Mouse (Mus musculus) layer of hippocampus, postnatal 10 days (tissue): ENCODE measurements around the gene Cbx2. TPM values are rescaled to one million over a fixed set of nuclear protein-coding genes. Genes with fewer than 3 reads are reported as not detected.

Source experiments
- DNase-seq, 2 experiments: peaks; one replicate each; pipeline ENCODE4 v3.0.0; 2021; ENCODE audit warnings: low spot score in 2 of 2
- long read RNA-seq: library from polyadenylated mRNA; stranded (forward); transcript quantifications from one replicate; pipeline ENCODE4 v2.0.0, GENCODE M21; 2023
- total RNA-seq, 2 experiments: library from RNA; stranded (reverse); gene quantifications; 2 replicates each; pipeline ENCODE4 v1.2.3; 2021

Gene Cbx2
- 1 to 10 TPM; 4.7 to 5.0 TPM for total RNA-seq
- long read RNA-seq, partial matches to known transcripts: 0 of 4 reads
- long read RNA-seq, other reads (novel, unspliced or antisense): 1 of 4 reads

- peak; percentile 75 to 89 for DNase-seq
Measured at GRCm38 (mm10) chr11:119022895-119023615, at the start of gene Cbx2. Gene Cbx2, plus strand, starts transcription at chr11:119022962.

DNA sequence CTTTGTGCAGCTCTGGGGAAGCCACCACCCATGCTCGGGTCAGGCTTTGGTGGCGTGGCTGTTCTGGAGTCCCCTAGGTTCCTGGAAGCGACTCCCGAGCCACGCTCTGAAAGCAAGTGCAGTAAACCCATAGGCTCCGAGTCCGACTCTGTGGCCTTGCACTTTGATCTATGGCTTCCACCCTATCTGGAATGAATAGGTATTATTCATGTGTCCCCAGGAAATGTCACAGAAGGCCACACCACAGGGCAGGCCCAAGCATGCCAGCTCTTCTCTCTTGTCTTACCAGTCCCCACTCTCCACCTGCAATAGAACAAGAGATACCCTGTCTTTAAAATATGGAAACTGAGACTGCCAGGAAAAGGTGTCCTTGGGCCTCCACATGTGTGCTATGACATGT, 48.4 kb upstream of the Cbx2 start:
- no peak for DNase-seq

DNA sequence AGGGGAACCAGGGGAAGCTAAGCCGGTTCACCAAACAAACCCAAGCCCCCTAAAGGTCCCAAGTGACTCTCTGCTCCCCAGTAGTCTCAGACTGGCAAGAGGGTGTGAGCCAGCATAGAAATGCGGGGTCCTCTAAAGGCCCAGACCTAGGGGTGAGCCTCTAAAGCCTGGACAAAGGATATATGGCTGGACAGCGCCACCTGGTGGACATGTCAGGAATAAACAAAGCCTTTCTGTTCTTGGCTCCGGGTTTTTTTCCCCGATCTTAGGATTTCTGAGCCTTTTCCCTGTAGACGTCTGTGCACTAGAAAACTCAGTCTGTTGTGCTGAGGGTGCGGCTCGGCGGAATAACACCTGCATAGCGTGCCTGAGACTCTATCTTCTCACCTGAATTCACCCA, 47.3 kb upstream of the Cbx2 start:
- DNase-seq: peak; percentile 83 to 85

DNA sequence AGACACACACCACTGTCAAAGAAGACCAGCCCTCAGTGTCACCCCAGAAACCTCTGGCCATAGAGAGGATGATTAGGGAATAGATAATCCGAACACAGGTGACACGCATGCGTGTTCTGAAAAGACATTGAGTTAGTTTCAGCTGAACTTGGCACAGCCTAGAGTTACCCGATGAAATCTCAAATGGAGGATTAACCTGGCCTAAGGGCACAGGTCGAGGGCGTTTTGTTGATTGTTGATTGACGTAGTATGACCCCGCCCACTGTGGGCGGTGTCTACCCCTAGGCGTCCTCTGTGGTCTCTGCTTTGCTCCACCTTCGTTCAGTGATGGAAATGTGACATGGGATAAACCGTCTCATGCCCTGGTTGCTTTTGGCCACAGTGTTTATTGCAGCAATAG, 46.8 kb upstream of the Cbx2 start:
- peak in 1 of 2 experiments; percentile 32 for DNase-seq

- DNase-seq: no peak
Measured at GRCm38 (mm10) chr11:118980388-118980787, 42.4 kb upstream of the Cbx2 start.

GRCm38 (mm10) chr11:118981012-118981776, 41.6 kb upstream of the Cbx2 start:
- DNase-seq: no peak

DNA sequence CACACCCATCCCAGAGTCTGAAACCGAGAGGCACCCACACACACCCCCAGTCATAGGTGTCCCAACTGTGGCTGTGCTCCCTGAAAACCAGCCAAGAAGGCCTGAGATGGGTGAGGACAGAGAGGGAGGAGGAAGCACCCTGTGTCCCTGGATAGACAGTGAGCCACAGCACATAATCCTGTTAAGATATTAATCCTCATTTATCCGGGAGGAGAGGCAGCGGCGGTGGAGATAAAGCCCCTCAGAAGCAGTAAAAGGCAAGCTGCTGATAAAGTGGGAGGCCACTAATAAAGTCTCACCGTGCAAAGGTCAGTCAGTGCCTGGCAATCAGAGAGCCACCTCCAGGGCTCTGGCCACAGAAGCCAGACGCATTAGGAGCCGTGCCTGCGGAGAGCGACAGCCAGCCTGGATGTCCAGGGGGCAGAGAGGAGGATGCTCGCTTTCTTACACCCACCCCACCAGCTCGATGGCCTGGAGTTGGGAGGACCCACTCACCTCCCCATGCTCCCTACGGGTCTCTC, 40.1 kb upstream of the Cbx2 start:
- no peak for DNase-seq

DNA sequence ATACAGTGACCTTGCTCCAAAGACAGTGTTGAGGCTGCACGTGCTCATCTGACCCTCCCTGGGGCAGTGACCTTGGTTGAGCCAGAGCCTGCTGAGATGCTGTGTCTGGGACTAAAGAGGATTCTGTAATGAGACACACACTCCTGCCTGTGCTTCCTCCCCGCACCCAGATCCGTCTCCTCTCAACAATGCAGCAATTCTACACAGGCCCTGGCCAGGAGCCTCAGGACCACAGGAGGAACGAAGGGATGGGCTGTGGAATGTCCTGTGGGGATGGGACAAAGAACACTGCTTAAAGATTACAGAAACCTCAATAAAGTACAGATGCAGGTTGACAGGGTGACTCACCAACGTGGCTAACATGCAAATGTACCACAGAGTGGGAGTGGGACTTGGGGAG, 37.2 kb upstream of the Cbx2 start:
- DNase-seq: no peak

GRCm38 (mm10) chr11:118987999-118988398, 34.8 kb upstream of the Cbx2 start, which contains the start of gene Enpp7:
Gene Enpp7, plus strand, starts transcription at chr11:118988188.
- no peak for DNase-seq

DNA sequence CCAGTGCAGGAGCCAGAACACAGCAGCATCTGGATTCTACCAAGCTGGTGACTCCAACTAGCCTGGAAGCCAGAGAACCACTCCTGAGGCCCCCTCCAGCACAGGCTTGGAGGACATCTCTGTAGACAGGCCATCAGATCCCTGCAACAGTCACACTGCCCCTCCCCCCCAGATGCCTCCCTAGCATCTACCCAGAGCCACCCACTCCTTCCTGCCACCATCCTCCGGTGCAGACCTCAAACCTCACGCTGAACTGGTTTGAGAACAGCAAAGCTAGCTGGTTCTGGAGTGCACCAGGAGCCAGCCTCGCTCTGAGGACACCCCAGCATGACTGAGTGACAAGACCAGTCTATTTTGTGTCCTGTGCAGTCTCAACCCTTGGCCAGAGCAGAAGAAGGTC, 30.0 kb upstream of the Cbx2 start:
- DNase-seq: no peak

- no peak for DNase-seq
Measured at GRCm38 (mm10) chr11:118995448-118995847, 27.3 kb upstream of the Cbx2 start.

DNA sequence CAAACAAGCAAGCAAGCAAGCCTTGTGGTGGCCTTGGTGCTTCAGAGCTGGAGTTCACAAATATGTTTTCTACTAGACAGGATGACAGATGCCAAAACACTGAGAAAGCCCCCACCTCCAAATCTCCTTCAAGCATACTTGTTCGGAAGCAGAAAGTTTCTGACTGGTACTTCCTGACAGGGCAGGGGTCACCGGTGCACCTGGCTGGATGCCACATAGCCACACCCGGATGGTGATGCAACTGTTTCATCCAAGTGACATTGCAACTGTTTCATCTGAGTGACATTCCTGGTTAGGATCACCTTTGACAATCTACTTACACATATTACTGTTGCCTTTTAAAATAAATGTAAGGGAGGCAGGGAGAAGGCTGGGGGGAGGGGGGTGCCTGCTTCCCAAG, 25.6 kb upstream of the Cbx2 start:
- DNase-seq: no peak

DNA sequence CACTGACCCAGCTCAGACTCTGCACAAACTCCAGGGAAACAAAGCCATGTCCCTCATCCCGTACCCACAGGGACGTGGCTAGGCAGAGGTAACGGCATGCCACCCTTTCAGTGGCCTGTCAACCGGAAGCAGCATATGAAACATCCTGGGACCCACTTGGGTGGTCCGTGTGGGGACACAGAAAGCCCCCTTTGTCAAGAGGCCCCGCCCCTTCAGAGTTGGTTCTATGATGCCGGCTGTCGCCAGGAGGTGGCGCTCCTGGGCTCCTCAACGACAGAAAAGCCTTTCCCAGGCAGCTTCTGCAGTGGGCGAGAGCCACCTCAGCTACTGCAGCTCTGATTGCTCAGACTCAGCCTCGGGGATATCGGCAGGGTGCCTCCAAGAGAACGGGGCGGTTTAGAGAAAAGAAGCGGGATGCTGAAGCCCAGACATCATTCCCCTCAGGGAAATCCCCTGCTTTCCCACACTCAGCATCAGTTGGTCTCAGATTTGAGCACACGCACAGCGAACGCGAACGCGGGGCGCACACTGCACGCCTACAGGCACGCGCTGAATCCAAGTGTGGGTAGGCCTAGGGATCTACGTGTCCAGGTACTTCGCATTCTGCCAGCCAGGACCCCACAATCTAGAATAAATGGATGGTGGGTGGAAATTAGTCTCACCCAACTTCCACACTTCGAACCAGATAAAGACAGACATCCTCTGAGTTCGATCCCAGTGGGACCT, 24.1 kb upstream of the Cbx2 start:
- DNase-seq: peak; percentile 94 to 95

DNA sequence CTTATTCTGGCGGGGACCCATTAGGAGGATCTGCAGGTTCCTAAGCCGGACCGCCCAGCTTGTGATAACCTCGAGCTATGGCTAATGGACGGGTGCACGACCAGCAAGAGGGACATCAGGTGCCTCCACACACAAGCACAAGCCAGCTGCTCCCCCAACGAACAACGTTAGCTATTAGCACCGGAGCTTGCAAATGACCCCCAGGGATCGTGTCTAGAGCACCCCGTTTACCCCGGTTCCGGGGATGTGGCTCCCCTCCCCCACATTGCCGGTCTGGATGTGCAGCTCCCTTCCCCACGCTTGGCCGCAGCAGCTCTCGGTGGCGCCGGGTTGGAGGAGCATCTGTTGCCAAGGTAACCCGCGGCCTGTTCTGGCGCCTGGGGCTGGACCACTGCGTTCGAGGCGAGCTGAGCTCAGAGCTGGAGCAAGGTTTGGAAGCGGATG, 23.4 kb upstream of the Cbx2 start:
- DNase-seq: peak; percentile 53 to 62

DNA sequence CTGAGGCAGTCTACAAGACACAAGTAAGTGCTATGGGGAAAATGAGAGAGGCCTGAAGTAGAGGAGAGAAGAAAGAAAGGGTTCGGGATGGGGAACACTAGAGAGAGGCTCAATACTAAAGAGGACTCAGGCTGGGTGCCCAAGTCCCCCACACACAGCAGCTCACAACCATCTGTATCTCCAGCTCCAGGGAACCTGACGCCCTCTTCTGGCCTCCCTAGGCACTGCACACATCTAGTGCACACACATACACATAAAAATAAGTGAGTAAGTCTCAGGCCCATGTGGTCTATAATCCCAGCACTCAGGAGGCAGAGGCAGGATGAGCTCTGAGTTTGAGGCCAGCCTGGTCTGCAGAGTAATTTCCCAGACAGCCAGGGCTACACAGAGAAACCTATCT, 21.9 kb upstream of the Cbx2 start:
- DNase-seq: no peak

GRCm38 (mm10) chr11:119001493-119002128, 21.2 kb upstream of the Cbx2 start:
- DNase-seq: no peak

- DNase-seq: no peak
Measured at GRCm38 (mm10) chr11:119005547-119006275, 17.1 kb upstream of the Cbx2 start.

- no peak for DNase-seq
Measured at GRCm38 (mm10) chr11:119006462-119006861, 16.3 kb upstream of the Cbx2 start.

DNA sequence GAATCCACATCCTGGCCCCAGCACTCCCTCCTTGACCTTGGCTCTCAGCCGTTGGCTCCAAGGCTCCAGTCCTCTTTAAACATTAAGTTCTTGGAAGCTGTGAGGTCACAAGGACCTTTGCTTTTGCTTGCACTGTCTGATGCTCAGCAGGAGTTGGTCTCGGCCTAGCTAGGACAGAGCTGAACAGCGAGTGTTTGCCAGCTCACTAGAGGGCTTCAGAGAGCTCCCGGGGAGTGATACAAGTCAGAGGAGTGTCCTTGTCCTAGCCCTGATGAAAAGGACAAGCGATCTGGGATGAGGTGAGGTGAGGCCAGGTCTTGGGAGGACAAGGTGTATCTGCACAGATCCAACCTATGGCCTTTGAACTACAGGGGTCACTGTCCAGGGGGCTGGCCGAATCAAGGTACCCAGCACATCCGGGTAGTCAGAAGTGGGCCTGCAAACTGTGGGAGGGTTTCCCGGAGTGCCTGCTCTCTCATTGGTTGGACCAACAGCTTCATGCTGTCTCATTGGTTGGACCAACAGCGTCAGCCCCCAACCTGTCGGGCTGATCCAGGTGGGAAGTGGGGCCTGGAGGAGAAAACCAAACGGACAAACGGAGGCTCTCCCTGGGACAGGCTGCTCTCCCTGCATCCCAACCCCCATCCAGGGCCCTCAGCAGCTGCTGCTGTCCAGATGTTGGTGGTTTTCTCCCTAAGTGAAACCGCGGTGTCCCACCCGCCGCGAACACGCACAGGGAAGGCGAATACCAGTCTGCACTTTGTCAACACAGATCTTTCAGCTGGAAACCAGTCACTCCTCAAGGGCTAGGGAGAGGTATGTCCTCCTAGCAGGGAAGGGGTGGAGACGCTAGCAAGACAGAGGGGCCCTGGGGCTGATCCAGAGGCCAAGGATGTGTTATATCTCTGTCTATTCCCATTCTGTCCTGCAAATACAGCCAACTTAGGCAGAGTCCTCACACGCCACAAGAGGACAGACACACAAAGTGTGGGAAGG, 15.0 kb upstream of the Cbx2 start:
- no peak for DNase-seq
